ENCODE assay signal across 7 mouse cellular contexts in the genomic region with DNA sequence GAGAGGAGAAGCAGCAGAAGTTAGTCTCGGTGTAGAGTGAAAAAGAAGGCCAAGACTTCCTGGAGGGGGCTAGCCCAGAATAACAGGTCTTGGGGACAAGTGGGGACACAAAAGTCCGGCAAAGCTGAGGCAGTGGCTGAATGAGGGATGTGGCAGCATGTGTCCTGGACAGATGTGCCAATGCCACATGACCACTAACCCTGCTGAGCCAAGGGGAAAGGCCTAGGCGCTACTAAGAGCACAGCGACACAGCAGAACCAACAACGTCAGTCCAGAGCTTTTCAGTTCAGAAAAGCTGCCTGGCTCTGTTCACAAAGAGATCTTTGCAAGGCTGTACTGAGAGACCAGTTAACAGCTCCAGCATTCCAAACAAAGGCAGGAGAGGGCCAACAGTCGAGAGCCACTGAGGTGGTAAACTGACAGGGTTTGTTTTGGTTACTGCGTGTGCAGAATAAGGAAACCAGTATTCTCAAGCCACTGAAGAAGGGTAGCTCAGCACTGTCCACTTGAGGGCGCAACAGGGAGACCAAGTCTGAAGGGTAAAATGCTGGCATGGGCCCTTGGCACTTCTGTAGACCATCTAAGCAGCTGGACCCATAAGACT. TPM values are rescaled to one million over a fixed set of nuclear protein-coding genes. Genes with fewer than 3 reads are reported as not detected.
DNase-seq lines count a peak whose midpoint lies in the region; ATAC-seq lines count a peak whose summit lies in the region.

No protein-coding gene starts in this region.

- peak overlapping the region; percentile 34; the same call in 1 of the 2 replicates for H3K27ac ChIP-seq in embryonic facial prominence, embryonic 14.5 days (replicated peaks; ENCODE audit: low read depth, low read length)
- peak overlapping the region; percentile 62 for H3K27ac ChIP-seq in hindbrain, embryonic 15.5 days (replicated peaks)

- H3K4me3 ChIP-seq in embryonic facial prominence, embryonic 14.5 days (ENCODE audit: low read depth, low read length): no peak overlapping the region
- no peak overlapping the region for H3K4me3 ChIP-seq in hindbrain, embryonic 15.5 days

- ATAC-seq in embryonic facial prominence, embryonic 14.5 days (ENCODE audit: low read depth): no peak
- peak; percentile 47 for ATAC-seq in hindbrain, embryonic 15.5 days (ENCODE audit: low FRiP score, low read depth)
- peak; percentile 43 for ATAC-seq in megakaryocyte progenitor cell, adult 5-6 weeks (replicated peaks; ENCODE audit: poor library complexity)

- DNase-seq in layer of hippocampus, adult 11-12 months (ENCODE audit: low spot score): peak; percentile 76
- no peak for DNase-seq in layer of hippocampus, adult 9-10 months (ENCODE audit: low spot score)
- DNase-seq in embryonic facial prominence, embryonic 14.5 days (ENCODE audit: low spot score): no peak
- no peak for DNase-seq in spleen, postnatal 4 days (ENCODE audit: low spot score in 2 of 2)
- DNase-seq in embryo, embryonic 11 days: no peak

- H3K4me1 ChIP-seq in embryonic facial prominence, embryonic 14.5 days (ENCODE audit: control insufficient read depth, insufficient read depth, low read length): peaks cover 26% of the 10 kb centered on the region
- peaks cover 21% of the 10 kb centered on the region for H3K4me1 ChIP-seq in hindbrain, embryonic 15.5 days (replicated peaks)

- H3K9ac ChIP-seq in embryonic facial prominence, embryonic 14.5 days (ENCODE audit: low read depth, low read length): no peak overlapping the region
- H3K9ac ChIP-seq in hindbrain, embryonic 15.5 days: no peak overlapping the region

- H3K27me3 ChIP-seq in embryonic facial prominence, embryonic 14.5 days (replicated peaks; ENCODE audit: control insufficient read depth, insufficient read depth, low read length): no peaks in the 10 kb centered on the region
- no peaks in the 10 kb centered on the region for H3K27me3 ChIP-seq in hindbrain, embryonic 15.5 days

- H3K4me2 ChIP-seq in embryonic facial prominence, embryonic 14.5 days (ENCODE audit: low read depth, low read length): no peak overlapping the region
- H3K4me2 ChIP-seq in hindbrain, embryonic 15.5 days: no peak overlapping the region

- H3K36me3 ChIP-seq in embryonic facial prominence, embryonic 14.5 days (ENCODE audit: control insufficient read depth, insufficient read depth, low read length): 0 out of 2 replicates have a peak, but pooled peaks cover 7% of the 10 kb centered on the region
- H3K36me3 ChIP-seq in hindbrain, embryonic 15.5 days: no peaks in the 10 kb centered on the region

- no peaks in the 10 kb centered on the region for H3K9me3 ChIP-seq in embryonic facial prominence, embryonic 14.5 days (ENCODE audit: control insufficient read depth, low read length)
- H3K9me3 ChIP-seq in hindbrain, embryonic 15.5 days: no peaks in the 10 kb centered on the region

- 71% methylated on average over 8 of the region's 8 CpGs for WGBS in embryonic facial prominence, embryonic 14.5 days
- 55% methylated on average over 8 of the region's 8 CpGs for WGBS in hindbrain, embryonic 15.5 days

RNA-seq across cellular contexts. Expression of a gene that starts 15.0 kb away (rescaled TPM):
- 30.3 and 34.8 TPM in 2 replicates for polyA plus RNA-seq in embryonic facial prominence, embryonic 14.5 days (2014; fragmentation: Nextera tagmentation; extraction: Ambion mirVana)
- 10.9 and 14.0 TPM in 2 replicates for polyA plus RNA-seq in hindbrain, embryonic 15.5 days (2015; fragmentation: Nextera tagmentation; extraction: Ambion mirVana)
- total RNA-seq in megakaryocyte progenitor cell, adult 5-6 weeks (2015): 3.5 and 6.0 TPM in 2 replicates
- total RNA-seq in megakaryocyte progenitor cell, adult 5-6 weeks (2017): 2.7 and 3.0 TPM in 2 replicates
